Mouse (Mus musculus) spleen, adult 2 months (tissue): ENCODE results near the gene 1700028K03Rik.

Experiments
- CTCF ChIP-seq: fragments of 200-500 bp; IDR thresholded peaks from 2 replicates; pipeline ENCODE4 v1.5.1; 2011; ENCODE audit warnings: mild to moderate bottlenecking, inconsistent platforms; ENCODE audit not compliant: insufficient read depth, insufficient read length, insufficient replicate concordance; ENCODE audit errors: extremely low read depth
- POLR2A ChIP-seq: fragments of 200-500 bp; IDR thresholded peaks from 2 replicates; pipeline ENCODE4 v1.6.1; 2011; ENCODE audit warnings: low read depth, low read length, inconsistent platforms

DNA sequence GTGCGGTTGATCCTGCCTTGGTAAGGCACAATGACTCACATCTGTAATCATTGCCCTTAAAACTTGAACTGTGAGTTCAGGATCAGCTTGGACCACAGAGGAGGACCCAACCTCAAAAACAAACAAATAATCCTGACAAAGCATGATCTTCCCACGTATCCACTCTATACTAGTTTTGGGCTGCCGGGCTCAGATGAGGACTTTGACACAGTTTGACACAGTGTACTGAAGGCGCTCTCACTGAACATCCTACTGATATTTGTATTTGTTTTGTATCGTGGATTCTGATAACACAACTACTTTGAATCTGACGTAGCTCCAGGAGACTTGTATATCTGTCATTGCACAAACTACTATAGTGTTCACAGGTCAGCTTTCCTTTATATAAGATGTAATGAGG, 13.1 kb upstream of the 1700028K03Rik start:
- TF ChIP-seq CTCF (no peak), POLR2A (no peak)
